Mouse (Mus musculus) kidney, postnatal 4 days (tissue): ENCODE data around the gene Ndufc2.
"Not testable (repeated sequence)": the region's sequence is repeated elsewhere in the genome, so short reads cannot be mapped to it uniquely, and the experiment has no call there.

Source experiments
- DNase-seq, 2 experiments: peaks; one replicate each; pipeline ENCODE4 v3.0.0; 2021; ENCODE audit warnings: mixed read lengths in 2 of 2

Ndufc2 gene

DNA sequence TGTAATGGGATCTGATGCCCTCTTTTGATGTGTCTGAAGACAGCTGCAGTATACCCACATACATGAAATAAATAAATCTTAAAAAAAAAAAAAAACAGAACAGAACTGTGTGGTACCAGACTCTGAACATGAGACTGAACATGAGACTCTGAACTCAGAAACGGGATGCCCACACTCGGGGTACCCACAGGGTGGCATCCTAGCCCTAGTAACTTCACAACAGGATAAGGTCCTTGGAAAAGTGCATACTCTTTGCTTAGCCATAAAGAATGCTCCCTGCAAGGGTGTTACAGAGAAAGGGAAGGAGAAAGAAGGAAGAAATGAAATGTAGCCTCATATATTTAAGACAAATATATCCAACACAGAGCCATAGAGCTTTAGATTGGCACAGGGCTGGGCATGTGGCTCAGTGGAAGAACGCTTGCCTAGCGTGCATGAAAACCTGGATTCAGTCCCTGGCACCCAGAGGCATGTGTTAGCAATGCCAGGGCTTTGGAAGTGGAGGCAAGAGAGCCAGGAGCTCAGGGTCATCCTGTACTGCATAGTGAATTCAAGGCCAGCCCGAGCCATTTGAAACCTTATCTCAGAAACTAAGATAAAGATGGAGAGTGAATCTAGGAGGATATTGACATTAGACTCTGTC lies 28.1 kb downstream of the Ndufc2 start:
- DNase-seq = no peak

GRCm38 (mm10) chr7:97429705-97430104 lies 29.9 kb downstream of the Ndufc2 start:
- peak; percentile 61 to 71 for DNase-seq

DNA sequence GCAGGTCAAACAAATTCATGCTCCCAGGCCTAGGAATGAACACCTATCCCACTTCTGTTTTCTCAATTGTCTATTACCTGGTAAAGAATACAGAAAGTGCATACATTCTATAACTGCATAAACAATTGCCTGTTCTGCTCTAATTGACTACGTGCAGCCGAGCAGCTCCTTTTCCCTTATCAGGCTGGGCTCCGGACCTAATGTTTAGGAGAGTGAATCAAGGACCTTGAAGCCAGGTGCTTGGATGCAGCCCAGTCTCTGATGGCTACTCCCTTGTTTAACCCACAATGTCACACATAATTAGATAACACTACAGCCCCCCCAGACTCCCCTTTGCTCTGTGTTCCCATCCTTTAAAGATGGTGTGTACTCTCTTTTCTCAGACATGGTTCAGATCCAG lies 33.7 kb downstream of the Ndufc2 start:
- DNase-seq = not testable (repeated sequence)

GRCm38 (mm10) chr7:97434517-97434916 lies 34.7 kb downstream of the Ndufc2 start:
- no peak for DNase-seq

DNA sequence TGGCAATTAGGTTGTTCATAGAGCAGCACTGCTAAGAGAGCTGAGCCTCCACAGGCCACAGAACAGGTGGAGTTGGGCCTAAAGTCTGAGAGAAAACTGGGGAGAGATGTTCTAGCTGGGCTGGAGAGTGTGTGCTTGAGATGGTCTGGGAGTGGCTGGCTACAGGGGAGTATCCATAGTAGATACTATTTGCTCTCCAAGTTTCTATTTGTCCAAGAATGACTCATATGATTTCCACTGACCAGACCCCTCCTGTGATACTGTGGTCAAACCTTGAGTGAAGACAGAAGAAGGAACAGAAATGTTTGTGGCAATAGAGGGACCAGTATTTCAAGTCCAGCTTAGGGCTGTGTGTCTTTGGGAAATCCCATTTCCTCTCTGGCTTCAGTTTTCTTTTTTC lies 39.2 kb downstream of the Ndufc2 start:
- no peak for DNase-seq

DNA sequence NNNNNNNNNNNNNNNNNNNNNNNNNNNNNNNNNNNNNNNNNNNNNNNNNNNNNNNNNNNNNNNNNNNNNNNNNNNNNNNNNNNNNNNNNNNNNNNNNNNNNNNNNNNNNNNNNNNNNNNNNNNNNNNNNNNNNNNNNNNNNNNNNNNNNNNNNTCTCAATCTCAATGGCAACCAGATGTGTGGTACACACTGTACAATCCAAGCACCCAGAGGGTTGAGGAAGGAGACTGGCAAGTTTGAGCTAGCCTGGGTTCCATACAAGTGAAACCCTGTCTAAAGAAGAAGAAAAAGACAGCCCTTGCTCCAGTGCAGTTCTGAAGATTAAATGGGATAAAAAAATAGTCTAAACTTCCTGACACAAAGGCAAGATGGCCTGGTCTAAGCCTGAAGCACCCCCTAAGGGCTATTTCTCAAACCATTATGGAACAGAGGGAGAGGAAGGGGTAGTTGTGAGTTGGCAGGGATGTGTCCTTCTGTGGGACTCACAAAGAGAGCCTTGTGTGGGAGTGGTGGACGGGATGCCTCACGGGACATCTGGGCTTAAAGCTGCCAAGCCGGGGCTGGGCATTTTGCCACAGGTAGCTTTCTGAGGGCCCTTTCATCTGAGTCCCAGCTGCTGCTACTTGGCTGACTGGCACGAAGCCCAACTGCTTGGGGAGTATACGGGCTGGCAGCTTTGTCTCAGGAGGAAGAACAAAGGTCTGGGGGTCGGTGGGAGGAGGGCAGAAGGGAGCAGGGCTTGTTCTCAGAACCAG lies 46.5 kb downstream of the Ndufc2 start:
- DNase-seq = peak; percentile 79 to 87

- no peak for DNase-seq
These were observed 47.3 kb downstream of the Ndufc2 start for GRCm38 (mm10) chr7:97447050-97447531.

DNA sequence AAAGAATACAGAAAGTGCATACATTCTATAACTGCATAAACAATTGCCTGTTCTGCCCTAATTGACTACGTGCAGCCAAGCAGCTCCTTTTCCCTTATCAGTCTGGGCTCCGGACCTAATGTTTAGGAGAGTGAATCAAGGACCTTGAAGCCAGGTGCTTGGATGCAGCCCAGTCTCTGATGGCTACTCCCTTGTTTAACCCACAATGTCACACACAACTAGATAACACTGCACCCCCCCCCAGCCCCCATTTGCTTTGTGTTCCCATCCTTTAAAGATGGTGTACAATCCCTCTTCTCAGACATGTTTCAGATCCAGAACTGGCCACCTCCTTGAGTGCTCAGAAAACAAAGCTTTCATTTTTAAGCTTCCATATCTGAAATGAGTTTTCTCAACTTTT lies 51.2 kb downstream of the Ndufc2 start, which contains the start of gene Kctd14:
Kctd14 (plus strand) TSS at position 301 of the 400 bp plus-strand sequence.
- DNase-seq = not testable (repeated sequence)

DNA sequence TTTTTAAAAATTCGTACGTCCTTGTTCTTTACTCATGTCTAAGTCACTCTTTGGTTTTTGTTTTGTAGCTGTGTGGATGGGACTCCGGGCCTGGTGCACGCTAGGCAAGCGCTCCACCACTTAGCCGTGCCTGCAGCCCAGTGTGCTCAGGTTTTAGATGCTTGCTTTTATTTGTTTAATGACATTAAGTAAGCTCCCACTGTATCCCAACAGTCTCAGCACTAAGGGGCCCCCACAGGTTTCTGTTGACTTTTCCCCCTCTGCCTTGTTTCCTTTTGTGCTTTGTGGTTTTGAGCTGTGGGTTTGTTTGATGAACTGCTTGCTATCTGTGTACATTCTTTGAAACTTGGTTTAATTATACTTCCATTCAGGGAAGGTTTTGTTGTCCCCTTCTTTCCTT lies 52.4 kb downstream of the Ndufc2 start:
- no peak for DNase-seq

DNA sequence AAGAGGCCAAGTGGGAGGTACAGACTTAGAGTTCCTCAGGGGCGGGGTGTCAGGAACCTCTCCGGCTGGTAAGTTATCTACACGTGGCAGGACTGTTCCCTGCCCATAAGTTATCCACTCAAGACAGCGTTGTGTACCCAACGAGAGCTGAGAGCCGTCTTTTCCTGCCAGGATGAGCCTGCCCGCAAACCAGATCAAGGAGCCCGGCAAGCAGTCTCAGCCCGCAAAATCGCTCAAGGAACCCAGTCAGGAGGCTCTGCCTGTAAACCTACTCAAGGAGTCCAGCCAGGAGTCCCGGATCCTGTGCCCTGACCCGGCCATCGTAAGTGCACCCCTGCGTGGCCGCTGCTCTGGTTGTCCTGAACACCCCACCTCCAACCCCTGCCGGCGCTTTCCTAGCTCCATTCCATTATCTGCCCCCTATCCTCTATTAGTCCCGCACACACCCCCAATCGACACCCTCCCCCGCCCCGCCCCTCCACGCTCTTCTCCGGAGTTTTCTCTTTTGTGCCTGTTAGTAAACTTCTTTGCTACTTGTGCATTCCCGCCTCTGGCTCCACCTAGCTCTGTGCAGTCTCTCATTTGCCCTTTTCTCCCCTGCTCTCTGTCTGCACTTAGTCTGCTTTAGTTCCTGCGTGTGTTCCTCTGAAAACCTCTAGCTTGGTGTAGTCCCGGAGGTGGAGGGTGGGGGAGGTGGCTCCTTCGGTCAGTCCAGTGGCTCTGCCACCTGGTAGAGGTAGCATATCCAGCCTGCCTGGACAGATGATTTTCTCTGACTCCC lies 53.5 kb downstream of the Ndufc2 start:
- DNase-seq = peak; percentile 42 to 63

- DNase-seq = no peak
These were observed 55.0 kb downstream of the Ndufc2 start for GRCm38 (mm10) chr7:97454795-97455194.

- no peak for DNase-seq
These were observed 55.8 kb downstream of the Ndufc2 start for GRCm38 (mm10) chr7:97455577-97455976.
